Mouse (Mus musculus): ENCODE measurements around the gene Gja5.

Gene Gja5

DNA sequence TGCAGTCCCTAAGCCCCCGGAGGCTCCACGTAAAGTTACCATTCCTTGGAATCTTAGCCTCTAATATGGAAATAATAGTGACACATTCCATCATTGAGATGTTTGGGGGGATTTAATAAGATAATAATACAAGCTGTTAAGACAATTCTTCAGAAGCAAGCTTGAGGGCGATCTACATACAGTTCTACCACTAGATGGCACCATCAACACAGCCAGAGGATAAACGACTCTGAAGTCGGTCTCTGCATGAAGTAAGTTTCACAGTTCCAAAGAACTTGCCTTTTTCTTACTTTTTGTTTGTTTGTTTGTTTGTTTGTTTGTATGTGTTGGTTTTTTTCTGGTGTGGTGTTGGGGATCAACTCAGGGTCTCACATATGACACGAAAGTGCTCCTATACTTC is 31.7 kb downstream of the Gja5 start:
- CTCF ChIA-PET: interaction anchor here (0.6 to 0.7 kb wide), 3 partner anchors 9 to 1109 kb away, joined by 3 to 9 read pairs (median 6); no protein-coding TSS in a partner anchor

DNA sequence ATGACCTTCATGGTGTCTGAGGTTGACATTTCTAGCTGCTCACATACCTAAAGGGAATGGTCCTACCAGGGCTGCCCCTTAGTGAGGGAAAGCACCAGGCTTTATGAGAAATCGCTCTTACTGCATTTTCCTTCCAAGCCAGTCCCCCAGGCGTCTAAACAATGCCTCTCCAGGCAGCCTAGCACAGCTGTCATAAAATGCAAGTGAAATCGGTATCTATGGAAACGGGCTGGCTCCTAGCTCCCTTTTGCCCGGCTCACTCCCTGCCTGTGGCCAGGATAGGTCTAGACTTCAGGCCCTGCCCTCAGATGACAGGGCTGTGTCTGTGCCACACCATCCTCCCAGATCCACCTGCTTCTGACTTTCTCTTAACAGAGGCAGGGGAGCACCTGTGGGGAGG is 33.1 kb downstream of the Gja5 start:
- CTCF ChIA-PET: interaction anchor here (0.6 kb wide), 2 partner anchors 68 to 886 kb away, joined by 3 to 4 read pairs; no protein-coding TSS in a partner anchor

GRCm38 (mm10) chr3:96938738-96939137 is 34.2 kb downstream of the Gja5 start:
- CTCF ChIA-PET: no interaction called here

DNA sequence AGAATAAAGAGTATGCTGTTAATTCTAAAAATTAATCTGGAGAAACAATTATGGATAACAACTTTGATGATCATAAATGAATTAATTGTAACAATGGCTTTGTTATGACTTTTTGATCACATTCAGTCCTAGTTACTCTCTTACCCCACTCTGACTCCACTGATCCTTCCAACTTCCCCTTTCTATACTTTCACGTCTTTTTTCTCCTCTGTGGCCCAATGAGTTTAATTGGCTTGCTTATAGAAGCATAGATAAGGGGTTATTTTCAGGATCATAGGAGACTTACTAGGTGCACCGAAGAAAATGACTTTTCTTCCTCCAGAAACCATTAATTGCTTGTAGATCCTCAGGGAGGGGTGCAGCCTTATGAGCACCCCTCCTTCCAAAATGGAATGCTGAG is 38.2 kb downstream of the Gja5 start:
- CTCF ChIA-PET: no interaction called here

GRCm38 (mm10) chr3:96953489-96954233 is 49.2 kb downstream of the Gja5 start:
- CTCF ChIA-PET: no interaction called here

- CTCF ChIA-PET: no interaction called here
Observed at GRCm38 (mm10) chr3:96960597-96960996, 56.1 kb downstream of the Gja5 start.

GRCm38 (mm10) chr3:96963088-96964034 is 58.9 kb downstream of the Gja5 start:
- CTCF ChIA-PET: no interaction called here

DNA sequence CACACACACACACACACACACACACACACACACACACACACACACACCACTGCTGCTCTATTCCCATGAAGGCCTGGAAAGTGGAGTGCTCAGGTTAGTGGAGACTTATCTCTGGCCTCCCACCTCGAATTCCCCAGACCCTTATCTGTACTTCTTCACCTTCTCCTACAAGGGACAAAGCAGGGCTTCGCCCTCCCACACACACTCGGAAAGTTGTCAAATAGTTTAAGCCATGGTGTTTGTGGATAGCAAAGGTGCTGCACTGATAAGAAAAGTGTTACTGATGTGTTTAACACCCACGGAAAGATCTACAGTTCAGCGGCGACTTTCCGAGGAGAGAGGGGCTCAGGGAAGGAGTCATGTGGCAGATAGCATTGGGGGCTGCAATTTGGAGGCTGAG is 66.5 kb downstream of the Gja5 start:
- CTCF ChIA-PET: no interaction called here

GRCm38 (mm10) chr3:96974467-96974866 is 70.0 kb downstream of the Gja5 start:
- CTCF ChIA-PET: no interaction called here

GRCm38 (mm10) chr3:96975628-96976027 is 71.1 kb downstream of the Gja5 start:
- CTCF ChIA-PET: no interaction called here

GRCm38 (mm10) chr3:96977507-96977906 is 73.0 kb downstream of the Gja5 start:
- CTCF ChIA-PET: no interaction called here

GRCm38 (mm10) chr3:96978469-96978868 is 74.0 kb downstream of the Gja5 start:
- CTCF ChIA-PET: no interaction called here

GRCm38 (mm10) chr3:96979020-96979419 is 74.5 kb downstream of the Gja5 start:
- CTCF ChIA-PET: no interaction called here

- CTCF ChIA-PET: no interaction called here
Observed at GRCm38 (mm10) chr3:96981833-96982232, 77.3 kb downstream of the Gja5 start.

- CTCF ChIA-PET: no interaction called here
Observed at GRCm38 (mm10) chr3:96982666-96983065, 78.2 kb downstream of the Gja5 start.

- CTCF ChIA-PET: no interaction called here
Observed at GRCm38 (mm10) chr3:96992526-96992925, 88.0 kb downstream of the Gja5 start.

DNA sequence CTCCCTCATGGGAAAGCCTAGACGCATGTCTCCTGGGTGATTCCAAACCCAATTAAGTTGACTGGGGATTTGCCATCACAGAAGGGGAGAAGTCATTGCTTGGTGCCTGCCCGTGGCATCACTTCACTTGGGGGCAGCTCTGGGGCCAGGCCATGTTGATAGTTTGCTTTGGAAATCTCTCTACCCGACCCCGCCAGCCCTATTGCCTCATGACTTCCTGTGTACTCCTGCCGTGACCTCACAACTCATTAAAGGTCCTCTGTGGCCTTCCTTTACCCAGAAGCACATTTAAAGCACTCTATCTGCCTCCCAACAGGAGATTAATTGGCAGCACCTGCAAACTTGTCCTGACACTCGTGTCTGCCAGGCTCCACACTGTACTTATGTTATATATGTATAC is 93.3 kb downstream of the Gja5 start:
- CTCF ChIA-PET: no interaction called here

DNA sequence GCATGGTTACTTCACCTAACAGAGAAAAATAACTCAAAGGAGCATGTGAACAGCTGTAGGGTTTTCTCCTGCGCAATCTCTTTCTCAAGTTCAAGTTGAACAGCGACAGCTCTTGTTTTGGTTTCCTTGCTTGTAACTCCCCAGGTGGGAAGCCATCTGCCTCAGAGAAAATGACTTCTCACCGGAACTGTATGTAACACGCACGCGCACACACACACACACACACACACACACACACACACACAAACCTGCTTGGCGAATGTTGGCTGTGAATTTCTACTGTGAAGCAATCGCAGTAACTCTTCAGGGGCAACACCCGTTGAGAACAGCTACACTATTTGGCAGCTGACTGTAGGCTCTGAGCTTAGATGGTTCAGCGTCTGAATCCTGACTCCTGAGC is 98.6 kb downstream of the Gja5 start:
- CTCF ChIA-PET: no interaction called here

DNA sequence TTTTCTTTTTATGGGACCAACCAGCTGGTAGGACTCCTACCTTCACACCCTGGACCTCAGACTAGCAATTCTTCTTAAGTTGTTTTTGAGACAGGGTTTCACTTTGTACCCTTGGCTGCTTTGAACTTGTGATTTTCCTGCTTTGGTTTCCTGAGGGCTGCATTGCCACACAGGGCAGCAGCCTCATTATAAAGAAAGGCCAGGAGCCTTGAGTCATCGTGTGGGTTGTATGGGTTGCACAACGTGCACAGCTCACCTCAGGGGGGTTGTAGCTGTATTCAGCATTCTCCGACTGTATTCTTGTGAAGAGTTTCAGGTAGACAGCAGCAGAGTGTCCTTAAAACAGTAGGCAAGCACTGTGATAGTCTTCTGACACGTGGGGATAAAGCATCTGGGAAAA is 100.0 kb downstream of the Gja5 start:
- CTCF ChIA-PET: no interaction called here

DNA sequence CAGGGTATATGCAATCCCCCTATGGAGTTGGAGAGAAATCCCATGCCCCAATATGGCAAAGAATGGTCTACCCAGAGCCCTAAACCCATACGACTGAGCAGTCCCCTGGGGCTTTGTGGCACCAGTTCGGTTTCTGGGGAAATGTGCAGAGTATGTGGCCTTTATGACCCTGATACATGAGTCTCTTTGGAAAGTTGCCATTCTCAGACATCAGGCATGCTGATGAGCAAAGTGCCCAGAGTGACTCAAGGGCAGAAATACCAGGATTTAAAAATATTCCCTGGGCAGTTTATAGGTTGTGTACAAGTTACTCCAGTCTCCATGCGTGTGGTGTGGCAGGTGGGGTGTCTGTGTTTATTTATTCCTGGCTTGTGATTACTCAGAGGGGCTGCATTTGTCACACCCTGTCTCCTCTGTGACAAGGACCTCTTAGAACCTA is 102.5 kb downstream of the Gja5 start:
- CTCF ChIA-PET: no interaction called here

DNA sequence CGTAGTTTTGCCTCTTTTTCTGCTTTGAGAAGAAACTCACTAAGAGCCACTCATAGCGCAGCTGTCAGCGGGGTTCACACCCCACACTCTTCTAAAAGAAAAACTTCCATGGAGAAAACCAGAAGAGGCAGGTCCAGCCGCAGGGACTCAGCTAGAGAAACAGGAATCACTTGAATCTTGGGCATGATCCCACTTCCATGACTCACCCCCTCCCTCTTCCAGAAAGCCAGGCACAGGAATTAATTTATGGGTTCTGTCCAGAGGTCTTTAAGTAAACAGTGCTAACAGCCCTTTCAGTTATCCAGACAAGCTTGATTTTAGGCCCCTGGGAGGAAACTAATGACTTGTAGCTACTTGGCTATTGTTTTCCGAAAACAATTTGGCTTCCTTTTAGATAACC is 120.7 kb downstream of the Gja5 start:
- CTCF ChIA-PET: no interaction called here

DNA sequence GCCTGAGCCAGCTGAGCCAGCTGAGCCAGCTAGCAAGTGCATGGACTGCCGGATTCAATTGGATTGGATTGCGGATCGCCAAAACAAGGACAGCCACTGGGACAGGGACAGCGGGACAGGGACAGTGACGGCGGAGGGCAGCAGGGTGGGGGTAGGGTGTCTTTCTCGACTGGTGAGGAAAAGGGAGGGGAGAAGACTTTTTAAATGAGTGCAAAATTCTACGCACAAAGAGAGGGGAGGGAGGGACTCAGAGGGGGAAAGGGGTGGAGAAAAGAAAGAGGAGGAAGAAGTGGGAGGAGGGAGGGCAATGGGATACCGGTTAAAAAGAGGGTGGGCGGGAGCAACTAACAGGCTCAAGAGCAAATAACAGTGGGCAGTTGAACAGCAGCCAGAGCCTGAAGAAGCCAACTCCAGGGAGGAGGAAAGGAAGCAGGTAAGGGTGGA is 127.6 kb downstream of the Gja5 start:
- CTCF ChIA-PET: no interaction called here

DNA sequence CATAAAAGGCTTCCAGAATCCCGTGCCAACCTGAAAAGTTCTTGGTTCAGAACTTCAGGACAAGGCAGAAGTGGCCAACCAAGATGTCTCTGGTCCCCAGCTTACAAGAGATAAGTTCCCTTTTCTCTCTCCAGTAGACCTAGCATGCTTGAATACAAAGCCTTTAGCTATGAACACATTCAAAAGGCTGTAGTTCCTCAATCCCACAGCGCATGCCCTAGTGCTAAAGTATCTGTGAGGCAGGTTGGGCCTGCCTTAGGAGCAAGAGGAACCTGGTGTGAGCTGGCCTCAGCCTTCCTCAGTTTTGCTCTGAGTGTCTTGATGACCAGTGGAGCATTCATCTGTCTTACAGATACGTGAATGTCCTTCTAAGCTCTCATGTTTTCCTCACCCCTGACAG is 131.1 kb downstream of the Gja5 start:
- CTCF ChIA-PET: no interaction called here
